Mouse (Mus musculus) small intestine, adult 2 months (tissue): ENCODE measurements around the gene Clcn3. TPM values are rescaled to one million over a fixed set of nuclear protein-coding genes. Genes with fewer than 3 reads are reported as not detected.

ENCODE experiments used
- H3K27ac ChIP-seq: fragments of 200-500 bp; 2 replicates; pipeline ENCODE4 v1.5.1; 2012; ENCODE audit warnings: low read depth, low read length, control low read depth, inconsistent platforms; ENCODE audit not compliant: insufficient read depth
- H3K27me3 ChIP-seq: fragments of 200-500 bp; 2 replicates; pipeline ENCODE4 v1.6.1; 2012; ENCODE audit warnings: mild to moderate bottlenecking, moderate library complexity, low read length, inconsistent platforms; ENCODE audit not compliant: control insufficient read depth, insufficient read depth
- H3K36me3 ChIP-seq: fragments of 200-500 bp; 2 replicates; pipeline ENCODE4 v1.6.1; 2012; ENCODE audit warnings: mild to moderate bottlenecking, low read length, control low read depth, inconsistent platforms; ENCODE audit not compliant: control insufficient read depth, insufficient read depth
- H3K4me1 ChIP-seq: fragments of 200-500 bp; 2 replicates; pipeline ENCODE4 v1.6.1; 2012; ENCODE audit warnings: low read length, inconsistent platforms, mixed read lengths; ENCODE audit not compliant: control insufficient read depth, insufficient read depth, insufficient read length
- H3K4me3 ChIP-seq: fragments of 200-500 bp; 2 replicates; pipeline ENCODE4 v1.5.1; 2012; ENCODE audit warnings: low read depth, mild to moderate bottlenecking, control low read depth, inconsistent platforms, low read length, moderate library complexity
- CTCF ChIP-seq: fragments of 200-500 bp; IDR thresholded peaks from 2 replicates; pipeline ENCODE4 v1.5.1; 2012; ENCODE audit warnings: low read depth, mild to moderate bottlenecking, control low read depth, inconsistent platforms, low read length, moderate library complexity, mixed read lengths; ENCODE audit not compliant: insufficient replicate concordance, insufficient read length; ENCODE audit errors: extremely low read depth
- POLR2A ChIP-seq: fragments of 200-500 bp; IDR thresholded peaks from 2 replicates; pipeline ENCODE4 v1.6.1; 2012; ENCODE audit warnings: low read depth, mild to moderate bottlenecking, control low read depth, inconsistent platforms, low read length, moderate library complexity
- WGBS: fragments of 180-500 bp; shearing (Covaris S2); methylation state at CpG from one replicate; pipeline ENCODE4 v1.1.7; 2018; 5-methylcytosine and 5-hydroxymethylcytosine counted together
- polyA plus RNA-seq: library from polyadenylated mRNA; depleted of rRNA; stranded (reverse); fragments of >200 nt; gene quantifications from 2 replicates; pipeline ENCODE4 v1.2.3, GENCODE M21; 2012

Gene Clcn3
- polyA plus RNA-seq, 1 experiment, result 9.3 TPM

DNA sequence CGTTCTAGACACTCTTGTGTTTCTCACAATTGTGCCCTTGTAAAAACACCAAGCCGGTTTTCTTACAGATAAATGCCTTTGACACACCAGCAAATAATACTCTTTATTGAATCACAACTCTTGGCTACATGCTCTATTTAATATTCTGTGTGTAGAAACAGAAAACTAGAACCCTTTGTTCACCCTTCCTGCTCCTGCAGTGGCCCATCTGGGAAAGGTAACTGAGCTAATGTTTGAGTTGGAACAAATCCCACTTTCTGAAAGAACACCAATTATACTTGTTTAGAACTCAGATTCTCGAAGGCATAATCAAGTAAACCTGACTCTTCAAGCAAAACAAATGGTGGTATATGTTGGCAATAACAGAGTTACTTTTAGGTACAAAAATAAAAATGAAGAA, 17.4 kb downstream of the Clcn3 start:
- H3K4me1 ChIP-seq, result peaks cover 11% of the 10 kb centered on the region; the same call in 1 of the 2 replicates
- H3K36me3 ChIP-seq, result no peaks in the 10 kb centered on the region
- TF ChIP-seq CTCF, result no peak
- no peak for TF ChIP-seq POLR2A
- H3K27me3 ChIP-seq, result no peaks in the 10 kb centered on the region
- 19% methylated on average over 3 of the region's 3 CpGs for WGBS
- H3K27ac ChIP-seq, result peak overlapping the region; percentile 59
- no peak overlapping the region for H3K4me3 ChIP-seq

DNA sequence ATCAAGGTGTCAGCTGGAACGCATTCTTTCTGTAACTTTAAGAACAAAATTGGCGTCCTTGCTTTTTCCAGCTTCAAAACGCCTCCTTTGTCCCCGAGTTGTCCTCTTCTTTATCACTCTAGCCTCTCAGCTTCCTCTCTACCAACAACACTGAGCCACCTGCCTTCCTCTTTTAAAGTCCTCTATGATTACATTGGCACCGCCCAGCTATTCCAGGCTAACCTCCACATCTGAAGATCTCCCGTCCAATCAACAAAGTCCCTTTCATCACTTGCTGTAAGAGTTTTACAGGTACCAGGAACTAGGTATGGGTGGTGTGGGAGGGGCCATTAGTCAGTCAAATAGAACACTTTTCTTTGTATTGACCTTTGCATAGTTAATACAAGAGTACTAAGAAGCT, 17.8 kb downstream of the Clcn3 start:
- Histone ChIP-seq H3K27ac (peak overlapping the region; percentile 59), H3K27me3 (no peaks in the 10 kb centered on the region), H3K4me3 (no peak overlapping the region; the same call in 1 of the 2 replicates), H3K36me3 (no peaks in the 10 kb centered on the region), H3K4me1 (peaks cover 11% of the 10 kb centered on the region; the same call in 1 of the 2 replicates)
- no peak for TF ChIP-seq POLR2A
- WGBS, result 16% methylated on average over 6 of the region's 6 CpGs

GRCm38 (mm10) chr8:60964518-60964917, 18.6 kb downstream of the Clcn3 start:
- H3K4me1 ChIP-seq, result peaks cover 11% of the 10 kb centered on the region; the same call in 1 of the 2 replicates
- H3K36me3 ChIP-seq, result no peaks in the 10 kb centered on the region
- TF ChIP-seq POLR2A (no peak), CTCF (no peak)
- 0 out of 2 replicates have a peak overlapping the region, but pooled peaks have one; percentile 35 for H3K27ac ChIP-seq
- no peaks in the 10 kb centered on the region for H3K27me3 ChIP-seq
- 68% methylated on average over 4 of the region's 4 CpGs for WGBS
- peak overlapping the region; percentile 38; the same call in 1 of the 2 replicates for H3K4me3 ChIP-seq

DNA sequence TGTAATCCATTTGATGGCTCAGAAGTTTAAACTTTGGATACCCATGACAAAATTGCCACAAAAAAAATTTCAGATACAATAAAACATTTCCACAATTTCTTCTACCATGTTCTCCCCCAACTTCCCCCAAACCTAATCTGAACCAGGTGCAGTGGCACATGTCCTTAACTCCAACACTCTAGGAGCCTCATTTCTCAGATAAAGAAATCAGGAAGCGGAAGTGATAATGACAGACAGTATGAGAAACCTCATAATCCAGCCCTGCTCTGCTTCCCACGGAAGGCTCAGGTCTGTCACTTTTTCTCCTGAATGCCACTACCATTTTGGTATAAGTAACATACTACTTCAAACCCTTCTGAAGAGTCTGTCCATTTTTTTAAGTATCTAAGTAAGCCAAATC, 19.2 kb downstream of the Clcn3 start:
- WGBS, result 36% methylated on average over 2 of the region's 2 CpGs
- Histone ChIP-seq H3K27me3 (no peaks in the 10 kb centered on the region), H3K27ac (no peak overlapping the region), H3K4me1 (peaks cover 9% of the 10 kb centered on the region; the same call in 1 of the 2 replicates), H3K36me3 (no peaks in the 10 kb centered on the region), H3K4me3 (no peak overlapping the region)
- TF ChIP-seq CTCF, result no peak
- TF ChIP-seq POLR2A, result no peak

GRCm38 (mm10) chr8:60962763-60963162, 20.3 kb downstream of the Clcn3 start:
- peaks cover 7% of the 10 kb centered on the region; the same call in 1 of the 2 replicates for H3K4me1 ChIP-seq
- no peak for TF ChIP-seq POLR2A
- no peak for TF ChIP-seq CTCF
- 77% methylated on average over 3 of the region's 3 CpGs for WGBS
- no peaks in the 10 kb centered on the region for H3K27me3 ChIP-seq
- H3K36me3 ChIP-seq, result no peaks in the 10 kb centered on the region
- no peak overlapping the region for H3K27ac ChIP-seq
- no peak overlapping the region for H3K4me3 ChIP-seq

- H3K27me3 ChIP-seq, result no peaks in the 10 kb centered on the region
- peak overlapping the region; percentile 89 for H3K27ac ChIP-seq
- H3K36me3 ChIP-seq, result no peaks in the 10 kb centered on the region
- 33% methylated on average over 7 of the region's 7 CpGs for WGBS
- H3K4me1 ChIP-seq, result peaks cover 12% of the 10 kb centered on the region
- H3K4me3 ChIP-seq, result no peak overlapping the region
- TF ChIP-seq POLR2A (no peak), CTCF (no peak)
Observed at GRCm38 (mm10) chr8:60956847-60957246, 26.3 kb downstream of the Clcn3 start.

DNA sequence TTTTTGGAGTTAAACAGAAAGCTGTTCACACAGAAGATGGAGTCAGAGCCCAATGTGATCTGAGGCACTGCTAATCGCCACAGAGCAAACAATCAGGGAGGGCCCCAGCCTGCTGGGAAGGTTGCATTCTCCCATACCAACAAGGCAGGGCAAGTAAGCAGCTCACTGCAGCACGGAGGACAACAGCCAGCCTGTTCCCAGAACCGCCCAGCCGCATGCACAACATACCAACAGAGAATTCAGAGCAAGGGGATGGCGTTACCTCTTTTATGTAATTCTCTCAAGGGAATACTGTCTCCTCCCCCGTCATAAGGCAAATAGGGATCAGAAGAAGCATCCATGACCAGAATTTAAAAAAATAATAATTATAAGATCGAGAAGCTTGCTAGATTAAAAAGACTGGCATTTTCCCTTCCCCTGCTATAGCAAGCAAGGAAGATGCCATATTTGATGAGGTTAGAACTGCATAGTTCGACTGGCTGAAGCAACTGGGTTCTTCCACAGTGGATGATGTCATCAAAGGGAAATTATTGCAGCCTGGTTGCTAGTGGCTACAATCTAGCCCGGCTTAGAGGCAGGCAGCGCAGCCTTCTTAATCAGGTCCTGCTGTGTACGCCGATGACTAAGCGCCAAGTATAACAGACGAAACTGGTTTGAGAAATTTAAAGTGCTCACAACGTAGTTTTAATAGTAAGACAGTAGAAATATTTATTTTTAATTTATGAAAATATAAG, 28.7 kb downstream of the Clcn3 start:
- WGBS, result 10% methylated on average over 15 of the region's 15 CpGs

More for the DNA sequence above, 28.7 kb downstream of the Clcn3 start:
- Histone ChIP-seq H3K36me3 (no peaks in the 10 kb centered on the region), H3K4me1 (peaks cover 17% of the 10 kb centered on the region), H3K4me3 (peak overlapping the region; percentile 48), H3K27ac (peak overlapping the region; percentile 78), H3K27me3 (no peaks in the 10 kb centered on the region)
- TF ChIP-seq POLR2A, result no peak
- no peak for TF ChIP-seq CTCF
